8 mouse cellular contexts compared by ENCODE assay signal in genomic region chr17:63863012-63863630, GRCm38 (mm10). TPM values are rescaled to one million over a fixed set of nuclear protein-coding genes. Genes with fewer than 3 reads are reported as not detected.
DNase-seq lines count a peak whose midpoint lies in the region; ATAC-seq and TF ChIP-seq lines count a peak whose summit lies in the region.

Gene Fer, plus strand, starts transcription at chr17:63863062.

- TF ChIP-seq CTCF in lung, embryonic 14.5 days (IDR thresholded peaks at IDR 0.05; ENCODE audit: low read depth), result no peak
- no peak for TF ChIP-seq CTCF in liver, postnatal 0 days (IDR thresholded peaks at IDR 0.05; ENCODE audit: low read depth)

- no peaks in the 10 kb centered on the region for H3K27me3 ChIP-seq in lung, embryonic 14.5 days (ENCODE audit: insufficient read depth, low read length)
- no peaks in the 10 kb centered on the region for H3K27me3 ChIP-seq in liver, postnatal 0 days (ENCODE audit: insufficient read depth, low read length)

- no peak for TF ChIP-seq EP300 in liver, postnatal 0 days (IDR thresholded peaks at IDR 0.05; ENCODE audit: low read depth)

- H3K9ac ChIP-seq in lung, embryonic 14.5 days, result peak within 1 kb of the TSS; percentile 85
- peak within 1 kb of the TSS; percentile 76 for H3K9ac ChIP-seq in liver, postnatal 0 days (replicated peaks)

- H3K36me3 ChIP-seq in lung, embryonic 14.5 days (ENCODE audit: insufficient read depth), result no peaks in the 10 kb centered on the region
- no peaks in the 10 kb centered on the region for H3K36me3 ChIP-seq in liver, postnatal 0 days (replicated peaks; ENCODE audit: insufficient read depth, low read length)

- peak within 1 kb of the TSS; percentile 80 for H3K27ac ChIP-seq in lung, embryonic 14.5 days (ENCODE audit: low read depth)
- H3K27ac ChIP-seq in liver, postnatal 0 days (ENCODE audit: low read depth), result peak within 1 kb of the TSS; percentile 84

- no peak for DNase-seq in lung, embryonic 14.5 days
- no peak for DNase-seq in lung, postnatal 36 days
- no peak for DNase-seq in adrenal gland, postnatal 4 days (ENCODE audit: low spot score in 2 of 2)
- no peak for DNase-seq in gastrocnemius, adult 8-10 months (ENCODE audit: low spot score in 2 of 2)
- peak; percentile 16 for DNase-seq in liver, postnatal 0 days
- DNase-seq in ovary, postnatal 36 days (ENCODE audit: low spot score), result no peak
- no peak for DNase-seq in right cerebral cortex, postnatal 14 days

- H3K4me1 ChIP-seq in lung, embryonic 14.5 days (ENCODE audit: insufficient read depth), result peaks cover 6% of the 10 kb centered on the region
- peaks cover 16% of the 10 kb centered on the region for H3K4me1 ChIP-seq in liver, postnatal 0 days (ENCODE audit: insufficient read depth)

- no peaks in the 10 kb centered on the region for H3K9me3 ChIP-seq in lung, embryonic 14.5 days (ENCODE audit: low read depth, low read length)
- H3K9me3 ChIP-seq in liver, postnatal 0 days (ENCODE audit: low read length), result no peaks in the 10 kb centered on the region

- H3K4me3 ChIP-seq in lung, embryonic 14.5 days (ENCODE audit: low read depth, low read length), result peak within 1 kb of the TSS; percentile 94
- peak within 1 kb of the TSS; percentile 79 for H3K4me3 ChIP-seq in liver, postnatal 0 days (ENCODE audit: low read depth, low read length)

- H3K4me2 ChIP-seq in lung, embryonic 14.5 days, result peak within 1 kb of the TSS; percentile 94
- H3K4me2 ChIP-seq in liver, postnatal 0 days (ENCODE audit: low read depth, low read length), result peak within 1 kb of the TSS; percentile 93

- ATAC-seq in lung, embryonic 14.5 days (ENCODE audit: insufficient read depth), result peak; percentile 55
- peak; percentile 2 for ATAC-seq in inflammation-experienced regulatory T-cells, adult 6 months
- peak; percentile 52 for ATAC-seq in liver, postnatal 0 days

- under 1% methylated on average over 41 of the region's 41 CpGs for WGBS in lung, embryonic 14.5 days
- WGBS in liver, postnatal 0 days (ENCODE audit: insufficient replicate concordance), result under 1% methylated on average over 41 of the region's 41 CpGs

RNA-seq across cellular contexts. Expression of gene Fer, which starts in this region (rescaled TPM):
- polyA plus RNA-seq in lung, embryonic 14.5 days (2014; fragmentation: Nextera tagmentation; extraction: Ambion mirVana), result 32.2 and 33.0 TPM in 2 replicates
- 10 to 100 TPM; 23.6 to 27.4 TPM for total RNA-seq in adrenal gland, postnatal 4 days (2021)
- total RNA-seq in gastrocnemius, adult 8-10 months (2022), result 10 to 100 TPM; 10.9 to 13.8 (median 12.4) TPM
- polyA plus RNA-seq in inflammation-experienced regulatory T-cells, adult 6 months (2017; shearing (Covaris generic)), result under 1 TPM in 1 of 3 experiments, not detected in 2; 0.91 TPM
- polyA plus RNA-seq in liver, postnatal 0 days (2015; fragmentation: Nextera tagmentation; extraction: Ambion mirVana), result 6.1 and 6.3 TPM in 2 replicates

Comparison
In these comparisons a context has a peak if more than half of its experiments do, and no peak if none do; other contexts are left out.
1. Peak in ATAC-seq in inflammation-experienced regulatory T-cells, adult 6 months; RNA of the gene not detected or under 1 TPM.
2. ATAC-seq: peak in every context shown above with its lines; median percentile 55 in lung, embryonic 14.5 days; 52 in liver, postnatal 0 days; 2 in inflammation-experienced regulatory T-cells, adult 6 months.